Mouse (Mus musculus) heart, adult 11 months (tissue): ENCODE data around the gene Mrps9.

Experiments used
- DNase-seq: peaks from one replicate; pipeline ENCODE4 v3.0.0; 2022

The Mrps9 gene

DNA sequence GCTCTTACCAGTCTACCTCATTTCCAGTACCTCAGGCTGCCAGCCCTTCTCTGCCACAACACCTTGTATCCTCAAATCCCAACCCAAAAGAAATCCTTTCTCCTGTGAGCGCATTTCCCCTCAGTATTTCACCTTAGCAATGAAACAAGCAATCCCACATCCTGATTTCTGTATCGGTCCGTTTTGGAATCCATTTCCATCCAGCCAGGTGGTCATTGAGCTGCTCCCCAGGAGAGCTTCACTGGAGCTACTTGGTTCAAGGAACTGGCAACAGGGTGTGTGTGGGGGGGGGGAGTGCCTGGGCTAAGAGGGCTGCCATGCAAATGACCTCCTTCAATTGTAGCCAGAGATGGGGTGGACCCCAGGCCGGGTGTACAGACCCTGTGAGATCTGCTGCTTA lies 56.1 kb downstream of the Mrps9 start:
- no peak for DNase-seq

DNA sequence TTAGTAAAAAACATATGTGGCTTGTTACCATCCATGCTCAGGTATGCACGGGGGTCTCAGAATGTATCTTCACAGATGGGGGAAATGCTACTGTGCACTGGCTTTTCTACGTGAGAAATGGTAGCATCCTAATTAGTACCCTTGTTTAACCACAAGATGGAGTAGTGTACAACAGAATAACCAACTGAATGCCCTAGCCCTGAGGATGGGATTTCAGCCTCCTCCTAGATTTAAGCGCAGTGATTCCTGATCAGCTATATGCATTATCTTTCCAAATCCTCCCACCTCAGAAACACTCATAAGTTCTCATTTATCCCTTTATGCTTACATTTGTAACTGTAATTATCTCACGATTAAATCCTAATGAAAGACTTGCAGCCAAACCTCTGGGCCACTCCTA lies 64.0 kb downstream of the Mrps9 start:
- no peak for DNase-seq

DNA sequence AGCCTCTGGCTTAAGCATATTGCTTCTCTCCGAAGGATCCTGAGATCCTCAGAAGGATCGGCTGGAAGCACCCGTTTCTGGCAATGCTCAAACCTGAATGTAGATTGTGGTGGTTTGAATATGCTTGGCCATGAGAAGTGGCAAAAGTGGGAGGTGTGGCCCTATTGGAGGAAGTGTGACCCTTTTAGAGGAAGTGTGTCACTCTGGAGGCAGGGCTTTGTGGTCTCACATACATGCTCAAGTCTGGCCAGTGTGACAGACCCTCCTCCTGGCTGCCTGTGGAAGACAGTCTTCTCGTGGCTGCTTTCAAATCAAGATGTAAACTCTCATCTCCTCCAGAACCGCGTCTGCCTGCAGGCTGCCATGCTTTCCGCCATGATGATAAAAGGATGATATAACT lies 65.7 kb downstream of the Mrps9 start:
- no peak for DNase-seq

DNA sequence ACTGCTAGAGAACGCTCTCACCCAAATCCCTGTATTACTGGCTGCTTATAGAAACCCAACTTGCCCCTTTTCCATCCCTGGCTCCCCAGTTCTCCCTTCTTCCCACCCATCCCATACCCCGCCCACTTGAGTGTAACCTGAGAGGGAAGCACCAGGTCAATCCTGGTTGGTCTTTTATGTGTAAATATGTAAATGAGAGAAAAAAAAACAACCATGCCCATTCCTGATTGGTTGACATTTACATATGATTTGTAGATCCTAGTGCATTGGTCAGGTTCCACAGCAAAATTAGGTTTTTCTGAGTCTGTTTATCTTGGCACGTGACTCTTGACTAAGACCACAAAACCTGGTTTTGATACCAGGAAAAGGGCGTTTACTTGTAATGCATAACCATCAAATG lies 66.9 kb downstream of the Mrps9 start:
- no peak for DNase-seq

GRCm38 (mm10) chr1:42923924-42924323 lies 72.9 kb downstream of the Mrps9 start:
- DNase-seq: no peak

DNA sequence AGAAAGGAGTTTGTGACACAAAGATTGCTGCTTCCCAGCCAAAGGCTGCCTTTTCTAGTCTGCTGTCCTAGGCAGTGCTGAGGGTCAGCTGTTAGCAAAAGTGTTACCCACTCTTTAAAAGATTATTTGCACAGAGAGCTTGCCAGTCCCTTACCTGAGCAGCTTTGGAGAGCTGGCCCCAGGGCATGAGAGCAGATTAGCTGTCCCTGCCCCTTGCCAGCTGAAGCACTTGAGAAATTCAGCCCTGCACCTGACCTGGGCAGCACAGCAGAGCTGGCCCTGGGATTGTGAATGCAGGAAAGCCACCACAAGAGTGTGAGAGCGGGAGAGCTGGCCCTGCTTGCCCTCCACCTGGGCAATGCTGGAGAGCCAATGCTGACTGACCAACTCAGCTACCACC lies 82.6 kb downstream of the Mrps9 start:
- no peak for DNase-seq

DNA sequence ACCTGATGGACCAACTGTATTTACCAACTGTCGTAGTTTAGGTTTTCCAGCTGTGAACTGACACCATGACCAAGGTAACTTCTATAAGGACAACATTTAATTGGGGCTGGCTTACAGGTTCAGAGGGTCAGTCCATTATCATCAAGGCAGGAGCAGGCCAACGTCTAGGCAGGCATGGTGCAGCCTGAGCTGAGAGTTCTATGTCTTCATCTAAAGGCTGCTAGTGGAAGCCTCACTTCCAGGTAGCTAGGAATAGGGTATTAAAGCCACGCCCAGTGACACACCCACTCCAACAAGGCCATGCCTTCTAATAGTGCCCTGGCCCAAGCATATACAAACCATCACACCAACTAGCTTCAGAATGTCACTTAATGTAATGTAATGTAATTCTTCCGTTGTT lies 97.5 kb downstream of the Mrps9 start:
- peak; percentile 76 for DNase-seq

GRCm38 (mm10) chr1:42952734-42953481 lies 101.9 kb downstream of the Mrps9 start, which contains the start of gene Gpr45:
Gene Gpr45, plus strand, starts transcription at chr1:42952872.
- peak; percentile 93 for DNase-seq

DNA sequence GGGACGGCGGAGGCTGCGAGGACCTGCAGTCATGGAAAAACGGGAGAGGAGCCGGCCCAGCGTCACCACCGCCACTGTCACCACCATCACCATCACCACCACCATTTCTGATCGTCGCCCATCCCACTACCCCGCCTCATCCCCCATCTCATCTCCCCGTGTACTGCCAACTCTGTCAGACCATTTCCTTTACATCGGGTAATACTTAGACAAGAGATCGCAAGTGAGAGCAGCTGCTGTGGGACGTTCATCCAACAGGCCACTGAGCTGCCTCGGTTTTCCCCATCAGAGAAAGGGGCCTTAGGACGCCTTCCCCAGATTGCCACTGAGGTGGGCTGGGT lies 102.4 kb downstream of the Mrps9 start:
- peak; percentile 66 for DNase-seq
